Mouse (Mus musculus) thymus, postnatal 14 days (tissue): ENCODE measurements around the gene Ccdc92b.

Source experiments
- DNase-seq: peaks from one replicate; pipeline ENCODE4 v3.0.0; 2021

The Ccdc92b gene

GRCm38 (mm10) chr11:74655941-74656340, 36.5 kb downstream of the Ccdc92b start:
- DNase-seq: no peak

GRCm38 (mm10) chr11:74660336-74660735, 40.9 kb downstream of the Ccdc92b start:
- DNase-seq: no peak

- no peak for DNase-seq
These were observed 42.2 kb downstream of the Ccdc92b start for GRCm38 (mm10) chr11:74661641-74662040.

- no peak for DNase-seq
These were observed 42.8 kb downstream of the Ccdc92b start for GRCm38 (mm10) chr11:74662221-74662620.

GRCm38 (mm10) chr11:74664279-74664678, 44.9 kb downstream of the Ccdc92b start:
- no peak for DNase-seq

- DNase-seq: no peak
These were observed 45.5 kb downstream of the Ccdc92b start for GRCm38 (mm10) chr11:74664906-74665305.

- no peak for DNase-seq
These were observed 46.4 kb downstream of the Ccdc92b start for GRCm38 (mm10) chr11:74665631-74666283.

- no peak for DNase-seq
These were observed 46.9 kb downstream of the Ccdc92b start for GRCm38 (mm10) chr11:74666284-74666652.

- no peak for DNase-seq
These were observed 47.6 kb downstream of the Ccdc92b start for GRCm38 (mm10) chr11:74666776-74667581.

GRCm38 (mm10) chr11:74667582-74668010, 48.2 kb downstream of the Ccdc92b start:
- no peak for DNase-seq

- DNase-seq: no peak
These were observed 49.1 kb downstream of the Ccdc92b start for GRCm38 (mm10) chr11:74668466-74668865.

GRCm38 (mm10) chr11:74668971-74669370, 49.6 kb downstream of the Ccdc92b start:
- DNase-seq: no peak

- DNase-seq: no peak
These were observed 50.7 kb downstream of the Ccdc92b start for GRCm38 (mm10) chr11:74670151-74670550.

- DNase-seq: no peak
These were observed 51.6 kb downstream of the Ccdc92b start for GRCm38 (mm10) chr11:74671013-74671412.

GRCm38 (mm10) chr11:74671839-74672238, 52.4 kb downstream of the Ccdc92b start:
- no peak for DNase-seq

GRCm38 (mm10) chr11:74672901-74673513, 53.6 kb downstream of the Ccdc92b start:
- DNase-seq: no peak

- DNase-seq: no peak
These were observed 54.2 kb downstream of the Ccdc92b start for GRCm38 (mm10) chr11:74673561-74673960.

- no peak for DNase-seq
These were observed 55.3 kb downstream of the Ccdc92b start for GRCm38 (mm10) chr11:74674713-74675112.

- DNase-seq: no peak
These were observed 55.8 kb downstream of the Ccdc92b start for GRCm38 (mm10) chr11:74675156-74675555.
